Mouse (Mus musculus) testis, adult 2 months (tissue): ENCODE data around the gene Plxna4.

Experiments
- CTCF ChIP-seq: fragments of 200-500 bp; IDR thresholded peaks from 2 replicates; pipeline ENCODE4 v1.5.1; 2012; ENCODE audit warnings: low read depth, mild to moderate bottlenecking, inconsistent platforms, low read length, moderate library complexity; ENCODE audit not compliant: control insufficient read depth, insufficient read depth, insufficient replicate concordance
- POLR2A ChIP-seq: fragments of 200-500 bp; IDR thresholded peaks from 2 replicates; pipeline ENCODE4 v1.6.1; 2012; ENCODE audit warnings: low read depth, mild to moderate bottlenecking, inconsistent platforms, low read length, moderate library complexity; ENCODE audit not compliant: control insufficient read depth

DNA sequence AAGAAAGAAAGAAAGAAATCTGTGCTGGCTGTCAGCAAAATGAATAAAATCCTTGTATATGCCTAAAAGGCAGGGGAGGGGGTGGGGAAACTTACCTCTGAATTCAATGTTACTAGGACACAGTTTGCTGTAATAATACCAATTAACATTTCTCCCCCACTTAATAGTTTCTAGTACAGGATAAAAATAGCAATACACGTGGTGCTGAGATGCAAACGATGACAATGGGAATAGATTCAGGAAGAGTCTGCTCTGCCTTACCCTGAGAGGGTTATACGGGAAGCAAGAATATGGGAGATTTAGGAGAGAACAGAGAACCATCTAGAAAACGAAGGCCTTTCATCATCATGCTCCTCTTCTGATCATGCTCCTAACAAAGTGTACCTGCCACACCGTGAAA is 115.9 kb downstream of the Plxna4 start:
- no peak for TF ChIP-seq POLR2A
- TF ChIP-seq CTCF, result no peak
